ENCODE assay signal across 8 mouse cellular contexts in genomic region chr9:109932756-109933375, GRCm38 (mm10). TPM values are rescaled to one million over a fixed set of nuclear protein-coding genes. Genes with fewer than 3 reads are reported as not detected.
DNase-seq lines count a peak whose midpoint lies in the region; ATAC-seq and TF ChIP-seq lines count a peak whose summit lies in the region.

No protein-coding gene starts in this region.

- no peak for ATAC-seq in limb, embryonic 13.5 days (ENCODE audit: low FRiP score, low read depth)
- ATAC-seq in midbrain, postnatal 0 days (ENCODE audit: low FRiP score): no peak

- H3K4me2 ChIP-seq in limb, embryonic 13.5 days (replicated peaks): peak overlapping the region; percentile 81
- H3K4me2 ChIP-seq in midbrain, postnatal 0 days (ENCODE audit: low read depth, low read length, poor library complexity, severe bottlenecking): peak overlapping the region; percentile 71

- under 1% methylated on average over 12 of the region's 12 CpGs for WGBS in limb, embryonic 13.5 days
- WGBS in midbrain, postnatal 0 days: under 1% methylated on average over 12 of the region's 12 CpGs

- TF ChIP-seq CTCF in midbrain, postnatal 0 days (IDR thresholded peaks at IDR 0.05): peak; percentile 35

- H3K27me3 ChIP-seq in limb, embryonic 13.5 days: no peaks in the 10 kb centered on the region
- no peaks in the 10 kb centered on the region for H3K27me3 ChIP-seq in midbrain, postnatal 0 days (ENCODE audit: insufficient read depth, low read length)

- H3K9ac ChIP-seq in limb, embryonic 13.5 days: peak overlapping the region; percentile 84
- peak overlapping the region; percentile 72 for H3K9ac ChIP-seq in midbrain, postnatal 0 days (replicated peaks; ENCODE audit: low read length, poor library complexity, severe bottlenecking)

- peaks cover 20% of the 10 kb centered on the region for H3K4me1 ChIP-seq in limb, embryonic 13.5 days
- H3K4me1 ChIP-seq in midbrain, postnatal 0 days (ENCODE audit: insufficient read depth, low read length): no peaks in the 10 kb centered on the region

- H3K4me3 ChIP-seq in limb, embryonic 13.5 days: peak overlapping the region; percentile 89
- peak overlapping the region; percentile 67 for H3K4me3 ChIP-seq in midbrain, postnatal 0 days (ENCODE audit: low read depth, low read length)

- H3K27ac ChIP-seq in limb, embryonic 13.5 days: peak overlapping the region; percentile 95
- H3K27ac ChIP-seq in midbrain, postnatal 0 days (ENCODE audit: low read depth, low read length): peak overlapping the region; percentile 89; the same call in 1 of the 2 replicates

- H3K9me3 ChIP-seq in limb, embryonic 13.5 days: no peaks in the 10 kb centered on the region
- no peaks in the 10 kb centered on the region for H3K9me3 ChIP-seq in midbrain, postnatal 0 days (ENCODE audit: low read length)

- peak; percentile 52 for DNase-seq in layer of hippocampus, adult 11-12 months (ENCODE audit: low spot score)
- no peak for DNase-seq in layer of hippocampus, adult 9-10 months (ENCODE audit: low spot score)
- DNase-seq in embryo, embryonic 11.5 days (ENCODE audit: low read depth, low spot score): peak; percentile 17
- DNase-seq in gastrocnemius, postnatal 4 days (ENCODE audit: low spot score in 2 of 2): peak; percentile 18 to 57
- DNase-seq in kidney, adult 18-20 months: peak; percentile 43
- DNase-seq in midbrain, postnatal 0 days (ENCODE audit: low spot score): peak; percentile 56
- peak; percentile 62 for DNase-seq in telencephalon, adult 2 months (ENCODE audit: low read depth, low spot score)

- no peaks in the 10 kb centered on the region for H3K36me3 ChIP-seq in limb, embryonic 13.5 days
- H3K36me3 ChIP-seq in midbrain, postnatal 0 days (ENCODE audit: insufficient read depth, low read length): no peaks in the 10 kb centered on the region

RNA-seq across cellular contexts. Expression of gene Map4, which starts 1.6 kb away (rescaled TPM):
- 100 to 1,000 TPM; 510 to 546 TPM for total RNA-seq in gastrocnemius, postnatal 4 days (2021)
- 58.2 and 65.5 TPM in 2 replicates for polyA plus RNA-seq in limb, embryonic 13.5 days (2015; fragmentation: Nextera tagmentation; extraction: Ambion mirVana)
- total RNA-seq in midbrain, postnatal 0 days (2014; rRNA removed): 290 and 293 TPM in 2 replicates
- 221 and 225 TPM in 2 replicates for polyA plus RNA-seq in midbrain, postnatal 0 days (2015; fragmentation: Nextera tagmentation; extraction: Ambion mirVana)

RNA-seq across cellular contexts. Expression of gene Cdc25a, which starts 57.5 kb away (rescaled TPM):
- total RNA-seq in gastrocnemius, postnatal 4 days (2021): 10 to 100 TPM; 13.9 TPM
- 35.3 and 36.3 TPM in 2 replicates for polyA plus RNA-seq in limb, embryonic 13.5 days (2015; fragmentation: Nextera tagmentation; extraction: Ambion mirVana)
- 7.5 and 11.8 TPM in 2 replicates for total RNA-seq in midbrain, postnatal 0 days (2014; rRNA removed)
- 6.7 and 6.8 TPM in 2 replicates for polyA plus RNA-seq in midbrain, postnatal 0 days (2015; fragmentation: Nextera tagmentation; extraction: Ambion mirVana)
